Mouse (Mus musculus): ENCODE data around the gene Atg9a. TPM values are rescaled to one million over a fixed set of nuclear protein-coding genes. Genes with fewer than 3 reads are reported as not detected.
A peak's percentile ranks its signal among the peaks of the same experiment; 100 is the strongest.
"Not testable (repeated sequence)": the region's sequence is repeated elsewhere in the genome, so short reads cannot be mapped to it uniquely, and the experiment has no call there.

The Atg9a gene
- 27.1 and 31.0 TPM in 2 replicates for polyA plus RNA-seq (2015; fragmentation: Nextera tagmentation; extraction: Ambion mirVana)

DNA sequence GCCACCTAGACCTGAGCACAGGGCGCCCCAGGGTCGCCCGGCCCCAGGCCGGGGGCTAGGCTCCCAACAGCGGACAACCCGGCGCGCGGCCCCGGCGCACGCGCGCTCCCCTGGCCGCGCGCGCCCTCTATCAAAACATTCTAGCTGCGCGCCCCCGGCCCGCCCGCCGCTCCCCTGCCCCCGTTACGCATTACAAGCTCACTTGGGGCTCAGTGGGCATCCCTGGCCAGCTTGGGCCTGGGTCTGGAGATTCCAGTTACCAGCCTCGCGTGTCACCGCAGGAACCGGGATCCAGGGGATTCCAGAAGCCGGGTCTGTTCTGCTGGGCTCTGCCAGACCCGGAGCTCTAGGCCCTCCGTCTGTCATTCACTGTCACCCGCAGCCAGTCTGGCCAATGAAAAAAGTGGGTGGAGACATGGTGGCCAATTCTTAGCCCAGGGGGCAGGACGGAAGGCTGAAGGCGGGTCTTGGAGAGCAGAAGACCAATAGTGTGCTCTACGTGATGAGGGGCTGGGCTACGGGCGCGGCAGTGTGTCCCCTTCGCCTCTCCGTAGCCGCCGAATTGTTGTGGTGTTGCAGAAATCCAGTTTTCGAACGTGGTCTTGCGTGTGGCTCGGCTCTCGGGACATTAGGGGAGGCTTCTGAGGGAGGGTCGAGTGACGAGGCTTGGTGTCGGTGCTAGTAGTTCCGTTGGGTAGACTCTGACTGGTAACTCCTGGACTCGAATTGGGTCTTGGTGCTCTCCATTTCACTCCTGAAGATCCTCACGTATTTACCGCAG, at the start of gene Atg9a, which contains the start of gene Ankzf1:
TSS of gene Atg9a (minus strand) at position 575 of the 781 bp plus-strand sequence.
TSS of gene Ankzf1 (plus strand) at position 530 of the 781 bp plus-strand sequence.
- Histone ChIP-seq H3K27ac (peak within 1 kb of the TSS; percentile 90), H3K4me1 (replicated peaks) (peaks cover 23% of the 10 kb centered on the region), H3K27me3 (no peaks in the 10 kb centered on the region), H3K9ac (peak within 1 kb of the TSS; percentile 80), H3K9me3 (replicated peaks) (no peaks in the 10 kb centered on the region), H3K4me2 (peak within 1 kb of the TSS; percentile 76), H3K36me3 (peaks cover 34% of the 10 kb centered on the region), H3K4me3 (peak within 1 kb of the TSS; percentile 83)
- under 1% methylated on average over 56 of the region's 56 CpGs for WGBS
- ATAC-seq (replicated peaks; ENCODE audit: insufficient number of reproducible peaks, insufficient read depth, low FRiP score, low read depth) = peak; percentile 99

DNA sequence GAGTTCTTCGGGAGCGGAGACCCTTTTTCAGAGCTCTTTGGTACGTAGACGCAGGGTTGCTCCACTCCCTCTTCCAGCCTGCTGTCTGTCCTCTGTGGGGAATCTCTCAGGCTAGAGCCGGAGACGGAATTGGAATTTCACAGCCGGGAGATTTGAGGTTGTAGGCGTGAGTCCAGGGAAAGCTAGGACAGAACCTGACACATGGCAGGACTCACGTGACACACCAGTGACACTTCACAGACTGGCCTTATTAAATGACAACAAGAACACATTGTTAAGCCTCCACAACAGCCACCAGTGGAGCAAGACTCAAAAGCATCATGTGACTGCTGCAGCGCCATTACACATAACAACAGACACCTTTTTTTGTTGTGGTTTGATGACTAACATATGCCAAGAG, 47.6 kb upstream of the Atg9a start:
- Histone ChIP-seq H3K27me3 (no peaks in the 10 kb centered on the region), H3K4me3 (no peak overlapping the region), H3K27ac (peak overlapping the region; percentile 56), H3K4me2 (no peak overlapping the region), H3K36me3 (peaks cover 26% of the 10 kb centered on the region), H3K9ac (no peak overlapping the region), H3K4me1 (replicated peaks) (peaks cover 30% of the 10 kb centered on the region), H3K9me3 (replicated peaks) (no peaks in the 10 kb centered on the region)
- ATAC-seq (replicated peaks; ENCODE audit: insufficient number of reproducible peaks, insufficient read depth, low FRiP score, low read depth) = no peak
- WGBS = 67% methylated on average over 10 of the region's 10 CpGs

DNA sequence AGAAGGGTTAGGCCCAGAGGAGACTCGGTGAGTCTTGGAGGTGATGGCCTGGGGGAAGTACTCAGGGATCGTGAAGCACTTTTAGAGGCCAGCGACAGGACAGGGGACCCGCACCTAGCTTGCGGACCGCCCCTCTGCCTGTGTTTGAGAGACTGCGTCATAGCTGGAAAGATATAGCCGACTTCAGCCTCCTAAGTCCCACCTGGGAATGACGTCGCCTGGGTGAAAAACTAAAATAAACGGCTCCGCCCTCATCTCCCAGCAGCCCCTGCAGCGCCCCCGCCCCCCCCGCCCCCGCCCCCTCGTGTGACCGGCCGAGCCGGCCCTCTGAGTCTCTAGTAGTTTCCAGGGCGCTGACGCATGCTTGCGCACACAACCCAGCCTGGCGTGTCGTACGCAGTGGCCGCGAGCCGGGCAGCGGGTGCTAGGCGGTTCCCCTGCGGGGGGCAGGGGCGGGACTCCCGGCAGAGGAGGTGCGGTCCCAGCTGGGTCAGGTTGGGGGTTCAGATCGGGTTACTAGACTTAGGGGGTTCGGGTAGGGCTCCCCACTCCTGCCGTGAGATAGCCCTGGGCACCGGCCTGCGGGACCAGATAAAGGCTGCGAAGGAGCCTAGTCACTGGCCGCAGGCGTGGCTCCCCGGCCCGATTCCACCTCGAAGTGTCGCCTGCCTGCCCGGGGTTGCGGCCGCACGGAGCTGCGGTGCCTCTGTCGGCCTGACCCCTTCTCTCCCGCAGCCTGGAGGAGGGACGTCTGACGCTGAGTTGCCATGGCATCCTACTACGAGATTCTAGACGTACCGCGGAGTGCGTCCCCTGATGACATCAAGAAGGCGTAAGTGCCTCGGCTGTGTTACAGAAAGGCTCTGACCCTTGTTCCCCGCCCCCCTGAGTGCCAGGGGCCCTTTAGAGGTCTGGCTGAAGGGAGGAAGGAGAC, 44.4 kb upstream of the Atg9a start, which contains the start of gene Dnajb2:
TSS of gene Dnajb2 (plus strand) at position 290 of the 934 bp plus-strand sequence.
- H3K4me3 ChIP-seq = peak within 1 kb of the TSS; percentile 89
- H3K36me3 ChIP-seq = peaks cover 17% of the 10 kb centered on the region
- H3K9ac ChIP-seq = peak within 1 kb of the TSS; percentile 94
- peaks cover 32% of the 10 kb centered on the region for H3K4me1 ChIP-seq (replicated peaks)
- under 1% methylated on average over 53 of the region's 64 CpGs for WGBS
- H3K9me3 ChIP-seq (replicated peaks) = no peaks in the 10 kb centered on the region
- H3K27ac ChIP-seq = peak within 1 kb of the TSS; percentile 95
- no peaks in the 10 kb centered on the region for H3K27me3 ChIP-seq
- ATAC-seq (replicated peaks; ENCODE audit: insufficient number of reproducible peaks, insufficient read depth, low FRiP score, low read depth) = peak; percentile 91
- H3K4me2 ChIP-seq = peak within 1 kb of the TSS; percentile 98

DNA sequence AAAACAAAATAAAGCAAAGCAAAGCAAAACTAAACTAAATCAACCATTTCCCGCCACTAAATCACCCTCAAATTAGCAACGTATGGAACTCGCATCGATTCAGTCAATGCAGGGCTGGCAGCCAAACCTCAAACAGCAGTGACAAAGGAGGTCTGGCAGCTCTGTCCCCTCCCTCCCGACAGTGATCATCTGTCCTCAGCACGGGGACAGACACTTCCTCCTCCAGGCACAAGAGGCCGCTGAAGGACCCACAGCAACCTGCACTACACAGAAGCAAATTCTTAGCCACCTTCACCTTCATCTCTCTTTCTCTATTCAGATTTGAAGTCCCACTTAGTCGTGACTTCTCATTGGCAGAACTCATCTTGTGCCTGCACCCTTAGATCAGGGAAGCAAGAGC, 42.6 kb upstream of the Atg9a start:
- Histone ChIP-seq H3K27me3 (no peaks in the 10 kb centered on the region), H3K4me1 (replicated peaks) (peaks cover 32% of the 10 kb centered on the region), H3K9ac (no peak overlapping the region), H3K36me3 (peaks cover 3% of the 10 kb centered on the region; the same call in 1 of the 2 replicates), H3K9me3 (replicated peaks) (no peaks in the 10 kb centered on the region), H3K4me2 (peak overlapping the region; percentile 28), H3K27ac (0 out of 2 replicates have a peak overlapping the region, but pooled peaks have one; percentile 5), H3K4me3 (no peak overlapping the region)
- WGBS = 1% methylated on average over 8 of the region's 8 CpGs
- no peak; the same call in 1 of the 2 replicates for ATAC-seq (replicated peaks; ENCODE audit: insufficient number of reproducible peaks, insufficient read depth, low FRiP score, low read depth)

DNA sequence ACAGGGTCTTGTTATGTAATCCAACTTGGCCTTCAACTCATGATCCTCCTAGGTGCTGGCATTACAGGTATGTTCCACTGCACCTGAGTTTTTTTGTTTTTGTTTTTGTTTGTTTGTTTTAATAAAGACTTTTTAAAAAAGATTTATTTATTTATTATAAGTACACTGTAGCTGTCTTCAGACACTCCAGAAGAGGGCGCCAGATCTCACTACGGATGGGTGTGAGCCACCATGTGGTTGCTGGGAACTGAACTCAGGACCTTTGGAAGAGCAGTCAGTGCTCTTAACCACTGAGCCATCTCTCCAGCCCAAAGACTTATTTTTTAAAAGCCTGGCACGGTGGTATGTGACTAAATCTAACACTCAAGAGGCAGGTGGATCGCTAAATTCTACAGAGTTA, 40.5 kb upstream of the Atg9a start:
- not testable (repeated sequence) for H3K4me3 ChIP-seq; ATAC-seq (replicated peaks; ENCODE audit: insufficient number of reproducible peaks, insufficient read depth, low FRiP score, low read depth); H3K27me3 ChIP-seq; H3K27ac ChIP-seq; H3K9ac ChIP-seq; H3K9me3 ChIP-seq (replicated peaks); H3K4me2 ChIP-seq; H3K36me3 ChIP-seq
- peaks cover 22% of the 10 kb centered on the region for H3K4me1 ChIP-seq (replicated peaks)
- 61% methylated on average over 4 of the region's 4 CpGs for whole genome bisulfite sequencing

DNA sequence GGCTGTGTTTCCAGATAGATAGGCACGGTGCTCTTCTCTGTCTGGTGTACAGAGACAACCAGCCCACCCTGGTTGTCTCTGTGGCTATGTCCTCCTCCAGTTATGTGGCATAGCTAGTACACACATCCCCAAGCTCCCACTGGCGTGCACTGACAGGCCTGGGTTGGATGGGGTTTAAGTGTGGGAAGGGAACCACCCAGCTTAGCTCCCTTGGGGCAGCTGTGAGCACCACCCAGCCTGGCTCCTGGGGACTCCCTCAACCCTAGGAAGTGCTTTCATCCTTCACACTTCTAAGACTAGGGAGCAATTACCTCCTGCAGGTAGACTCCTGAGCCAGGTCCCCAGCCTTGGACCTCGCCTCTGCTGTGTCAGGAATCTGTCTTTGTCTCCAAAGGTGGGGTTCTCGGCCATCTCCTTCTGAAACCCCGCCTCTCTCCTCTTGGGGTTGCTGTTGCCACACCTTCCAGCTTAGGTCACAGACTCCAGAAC, 39.7 kb upstream of the Atg9a start, which contains the start of gene A630095N17Rik:
TSS of gene A630095N17Rik (minus strand) at position 439 of the 489 bp plus-strand sequence.
- WGBS = 68% methylated on average over 5 of the region's 5 CpGs
- Histone ChIP-seq H3K4me2 (no peak within 1 kb of the TSS), H3K4me1 (replicated peaks) (peaks cover 18% of the 10 kb centered on the region), H3K27ac (no peak within 1 kb of the TSS), H3K9me3 (replicated peaks) (no peaks in the 10 kb centered on the region), H3K27me3 (no peaks in the 10 kb centered on the region), H3K36me3 (no peaks in the 10 kb centered on the region), H3K4me3 (no peak within 1 kb of the TSS), H3K9ac (no peak within 1 kb of the TSS)
- no peak for ATAC-seq (replicated peaks; ENCODE audit: insufficient number of reproducible peaks, insufficient read depth, low FRiP score, low read depth)

DNA sequence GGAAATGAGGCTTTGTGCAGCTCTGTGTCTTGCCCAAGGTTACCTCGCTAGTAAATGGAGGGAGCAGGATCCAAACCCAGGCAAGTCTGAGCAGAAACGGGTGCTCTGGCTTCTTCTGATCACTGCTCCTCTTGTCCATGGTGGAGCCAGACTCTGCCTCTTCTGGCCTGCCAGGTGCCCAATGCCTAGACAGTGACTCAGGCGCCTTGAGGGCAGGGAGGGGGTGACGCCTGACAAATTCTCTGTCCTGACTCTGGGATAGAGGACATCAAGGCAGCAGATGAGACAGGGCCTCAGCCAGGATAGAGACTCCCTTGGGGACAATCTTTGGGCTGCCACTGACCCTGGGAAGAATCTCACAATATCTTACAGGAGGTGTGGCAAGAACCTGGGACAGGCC, 39.2 kb upstream of the Atg9a start:
- Histone ChIP-seq H3K27ac (no peak overlapping the region), H3K4me1 (replicated peaks) (peaks cover 18% of the 10 kb centered on the region), H3K4me2 (no peak overlapping the region), H3K36me3 (no peaks in the 10 kb centered on the region), H3K9me3 (replicated peaks) (no peaks in the 10 kb centered on the region), H3K4me3 (no peak overlapping the region), H3K9ac (no peak overlapping the region), H3K27me3 (no peaks in the 10 kb centered on the region)
- 67% methylated on average over 4 of the region's 4 CpGs for WGBS
- no peak for ATAC-seq (replicated peaks; ENCODE audit: insufficient number of reproducible peaks, insufficient read depth, low FRiP score, low read depth)

DNA sequence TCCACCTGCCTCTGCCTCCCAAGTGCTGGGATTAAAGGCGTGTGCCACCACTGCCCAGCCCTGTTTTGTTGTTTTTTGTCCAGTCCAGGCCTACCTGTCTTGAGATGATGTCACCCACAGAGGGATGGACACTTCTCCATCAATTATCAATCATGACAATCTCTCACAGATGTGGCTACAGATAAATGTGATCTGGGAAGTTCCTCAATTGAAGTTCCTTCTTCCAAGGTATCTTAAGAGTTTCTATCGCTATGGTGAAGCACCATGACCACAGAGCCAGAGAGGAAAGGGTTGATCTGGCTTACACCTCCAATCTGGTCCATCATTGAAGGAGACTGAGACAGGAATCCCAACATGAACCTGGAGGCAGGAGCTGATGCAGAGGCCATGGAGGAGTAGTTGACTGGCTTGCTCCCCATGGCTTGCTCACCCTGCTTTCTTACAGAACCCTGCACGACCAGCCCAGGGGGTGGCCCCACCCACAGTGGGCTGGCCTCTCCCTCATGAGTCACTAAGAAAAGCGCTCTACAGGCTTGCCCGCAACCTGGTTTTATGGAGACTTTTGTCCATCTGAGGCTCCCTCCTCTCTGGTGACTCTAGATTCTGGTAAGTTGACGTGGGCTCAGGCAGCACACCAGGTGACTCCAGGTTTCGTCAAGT, 38.5 kb upstream of the Atg9a start:
- H3K9ac ChIP-seq = no peak overlapping the region

DNA sequence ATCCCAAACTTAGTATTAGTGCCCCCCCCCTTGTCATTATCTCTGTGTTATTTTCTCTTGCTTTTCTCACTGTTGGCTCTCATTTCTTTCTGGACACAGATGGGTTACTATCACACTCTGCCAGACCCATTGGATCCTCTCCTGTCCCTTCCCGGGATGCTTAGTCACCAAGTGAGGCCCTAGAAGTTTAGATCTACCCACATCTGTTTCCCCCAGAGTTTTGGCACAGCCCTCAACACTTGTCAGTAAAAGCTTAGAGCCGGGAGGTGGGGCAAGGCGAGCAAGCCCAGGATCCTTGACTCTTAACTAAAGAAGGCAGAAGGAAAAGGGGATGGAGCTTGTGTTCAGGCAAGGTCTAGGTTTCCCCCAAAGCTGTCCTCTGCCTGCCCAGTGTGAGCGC, 37.2 kb upstream of the Atg9a start:
- Histone ChIP-seq H3K36me3 (no peaks in the 10 kb centered on the region), H3K4me3 (no peak overlapping the region), H3K9ac (no peak overlapping the region), H3K4me2 (no peak overlapping the region), H3K4me1 (replicated peaks) (peaks cover 8% of the 10 kb centered on the region), H3K27me3 (no peaks in the 10 kb centered on the region), H3K27ac (no peak overlapping the region), H3K9me3 (replicated peaks) (no peaks in the 10 kb centered on the region)
- WGBS = 58% methylated on average over 4 of the region's 4 CpGs
- no peak for ATAC-seq (replicated peaks; ENCODE audit: insufficient number of reproducible peaks, insufficient read depth, low FRiP score, low read depth)

More for the DNA sequence above, 38.5 kb upstream of the Atg9a start:
- no peak overlapping the region for H3K27ac ChIP-seq
- no peak for ATAC-seq (replicated peaks; ENCODE audit: insufficient number of reproducible peaks, insufficient read depth, low FRiP score, low read depth)
- no peaks in the 10 kb centered on the region for H3K36me3 ChIP-seq
- peaks cover 18% of the 10 kb centered on the region for H3K4me1 ChIP-seq (replicated peaks)
- whole genome bisulfite sequencing = 75% methylated on average over 7 of the region's 7 CpGs
- no peak overlapping the region for H3K4me2 ChIP-seq
- H3K4me3 ChIP-seq = no peak overlapping the region
- no peaks in the 10 kb centered on the region for H3K9me3 ChIP-seq (replicated peaks)
- H3K27me3 ChIP-seq = no peaks in the 10 kb centered on the region

DNA sequence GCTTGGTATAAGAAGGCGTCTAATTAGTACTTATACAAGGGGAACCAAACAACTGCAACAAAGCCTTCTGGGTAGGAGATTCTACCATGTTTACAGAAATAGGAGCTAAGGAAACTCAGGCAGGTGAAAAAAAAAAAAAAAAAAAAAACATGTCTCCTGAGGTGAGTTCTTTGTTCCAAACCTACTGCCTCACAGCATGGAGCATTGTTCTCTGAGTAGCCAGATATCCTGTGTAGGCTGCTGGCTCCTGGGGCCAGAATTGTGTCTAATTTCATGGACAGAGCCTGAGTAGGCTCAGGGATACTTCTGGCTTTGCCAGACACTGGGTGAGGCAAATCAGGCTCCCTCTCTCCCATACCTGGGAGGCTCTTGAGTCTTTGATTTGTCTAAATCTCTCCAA, 35.7 kb upstream of the Atg9a start:
- ATAC-seq (replicated peaks; ENCODE audit: insufficient number of reproducible peaks, insufficient read depth, low FRiP score, low read depth) = no peak
- no peak overlapping the region for H3K4me3 ChIP-seq
- H3K36me3 ChIP-seq = no peaks in the 10 kb centered on the region
- H3K4me2 ChIP-seq = no peak overlapping the region
- H3K9me3 ChIP-seq (replicated peaks) = no peaks in the 10 kb centered on the region
- H3K27me3 ChIP-seq = no peaks in the 10 kb centered on the region
- H3K27ac ChIP-seq = no peak overlapping the region
- no peak overlapping the region for H3K9ac ChIP-seq
- WGBS = 72% methylated on average over 1 of the region's 1 CpGs
- H3K4me1 ChIP-seq (replicated peaks) = peaks cover 8% of the 10 kb centered on the region

Data from heart, embryonic 15.5 days (tissue).